Mouse (Mus musculus) left cerebral cortex, postnatal 14 days (tissue): ENCODE results near the gene Fam111a. TPM values are rescaled to one million over a fixed set of nuclear protein-coding genes. Genes with fewer than 3 reads are reported as not detected.
A peak's percentile ranks its signal among the peaks of the same experiment; 100 is the strongest.

ENCODE experiments used
- DNase-seq, 2 experiments: peaks; one replicate each; pipeline ENCODE4 v3.0.0; 2021 to 2022; ENCODE audit warnings: low spot score in 2 of 2, mixed read lengths in 1 of 2
- intact Hi-C: fragments of 180-260 bp; cut with DNase I; formaldehyde crosslinking; loops from one replicate; pipeline ENCODE4 v1.15.1; 2025
- total RNA-seq, 2 experiments: library from RNA; stranded (reverse); gene quantifications; 2 replicates each; pipeline ENCODE4 v1.2.3; 2021

Gene Fam111a
- total RNA-seq, 2 experiments from 2014 or later, result 1.9 to 2.7 TPM

GRCm38 (mm10) chr19:12596290-12597072 is 50.9 kb downstream of the Fam111a start:
- peak in 1 of 2 experiments; percentile 13 for DNase-seq
- intact Hi-C loops, result loop anchor here (10.0 kb wide), 2 partner anchors 462 to 582 kb away; no protein-coding TSS in a partner anchor

- peak in 1 of 2 experiments; percentile 18 for DNase-seq
Observed at GRCm38 (mm10) chr19:12597073-12597405, 51.5 kb downstream of the Fam111a start.

GRCm38 (mm10) chr19:12598674-12599073 is 53.1 kb downstream of the Fam111a start:
- intact Hi-C loops, result loop anchor here (10.0 kb wide), 2 partner anchors 464 to 584 kb away; no protein-coding TSS in a partner anchor
- no peak for DNase-seq

More at GRCm38 (mm10) chr19:12597073-12597405, 51.5 kb downstream of the Fam111a start:
- intact Hi-C loops, result loop anchor here (10.0 kb wide), 2 partner anchors 462 to 582 kb away; no protein-coding TSS in a partner anchor

GRCm38 (mm10) chr19:12599674-12600073 is 54.1 kb downstream of the Fam111a start, which contains the start of gene Gm4952:
TSS of gene Gm4952 (plus strand) at chr19:12599974.
- no peak for DNase-seq
- intact Hi-C loops, result loop anchor here (10.0 kb wide), 2 partner anchors 465 to 585 kb away; no protein-coding TSS in a partner anchor

- DNase-seq, result no peak
- intact Hi-C loops, result no loop called here
Observed at GRCm38 (mm10) chr19:12600684-12601480, 55.3 kb downstream of the Fam111a start.

- no peak for DNase-seq
- intact Hi-C loops, result no loop called here
Observed at GRCm38 (mm10) chr19:12608336-12608735, 62.8 kb downstream of the Fam111a start.

- intact Hi-C loops, result no loop called here
- no peak for DNase-seq
Observed at GRCm38 (mm10) chr19:12613646-12614045, 68.1 kb downstream of the Fam111a start.

GRCm38 (mm10) chr19:12633176-12633575 is 87.6 kb downstream of the Fam111a start, which contains the start of gene Glyat:
TSS of gene Glyat (plus strand) at chr19:12633308.
- DNase-seq, result no peak
- intact Hi-C loops, result no loop called here

- no peak for DNase-seq
- intact Hi-C loops, result no loop called here
Observed at GRCm38 (mm10) chr19:12634259-12634658, 88.7 kb downstream of the Fam111a start.

- no peak for DNase-seq
- intact Hi-C loops, result no loop called here
Observed at GRCm38 (mm10) chr19:12634963-12635362, 89.4 kb downstream of the Fam111a start.

- DNase-seq, result no peak
- intact Hi-C loops, result no loop called here
Observed at GRCm38 (mm10) chr19:12636863-12637262, 91.3 kb downstream of the Fam111a start.

- DNase-seq, result no peak
- intact Hi-C loops, result no loop called here
Observed at GRCm38 (mm10) chr19:12638049-12638448, 92.5 kb downstream of the Fam111a start.

Other genes starting within 250 kb of the Fam111a start
- gene Olfr1436, start 246.6 kb upstream of the Fam111a start, total RNA-seq, result not detected
- gene Olfr1437, start 220.6 kb upstream of the Fam111a start, total RNA-seq, result not detected
- gene Olfr1438-ps1, start 209.8 kb upstream of the Fam111a start, total RNA-seq, result not detected
- gene Olfr1440, start 158.5 kb upstream of the Fam111a start, total RNA-seq, result not detected
- not detected for gene Olfr1441, start 128.3 kb upstream of the Fam111a start, total RNA-seq
- gene Pfpl, start 117.8 kb upstream of the Fam111a start, total RNA-seq, result not detected
- gene Mpeg1, start 85.0 kb upstream of the Fam111a start, total RNA-seq, result 1 to 10 TPM; 5.0 to 6.2 TPM
- gene Dtx4, start 44.3 kb upstream of the Fam111a start, total RNA-seq, result 10 to 100 TPM; 46.5 to 52.1 TPM
- under 1 TPM in 1 of 2 experiments, not detected in 1; 0.44 TPM for gene Gm4952, start 54.2 kb downstream of the Fam111a start, total RNA-seq
- gene Glyat, start 87.6 kb downstream of the Fam111a start, total RNA-seq, result not detected
- gene Olfr1442, start 124.7 kb downstream of the Fam111a start, total RNA-seq, result not detected
- gene Olfr1443, start 132.4 kb downstream of the Fam111a start, total RNA-seq, result not detected
- not detected for gene Keg1, start 150.0 kb downstream of the Fam111a start, total RNA-seq
- 1 to 10 TPM; 2.2 to 2.9 TPM for gene Cntf, start 219.9 kb downstream of the Fam111a start, total RNA-seq